Mouse (Mus musculus) kidney, embryonic 14.5 days (tissue): ENCODE results near the gene H3f3a. TPM values are rescaled to one million over a fixed set of nuclear protein-coding genes. Genes with fewer than 3 reads are reported as not detected.

ENCODE experiments used
- ATAC-seq: fragments of 200-750 bp; cut with Nextera tagmentation; 2 replicates; pipeline ENCODE4 v1.8.0; 2017; ENCODE audit warnings: moderate number of reproducible peaks, mild to moderate bottlenecking, moderate TSS enrichment, moderate library complexity; ENCODE audit not compliant: low FRiP score, low TSS enrichment
- H3K27ac ChIP-seq: fragments of 300-500 bp; sonication (generic); 2 replicates; pipeline ENCODE4 v1.5.1; 2014; ENCODE audit warnings: low read depth, mild to moderate bottlenecking, low read length, moderate library complexity, mixed read lengths
- H3K27me3 ChIP-seq: fragments of 300-500 bp; sonication (generic); 2 replicates; pipeline ENCODE4 v1.6.1; 2014; ENCODE audit warnings: mild to moderate bottlenecking, low read length; ENCODE audit not compliant: control insufficient read depth, insufficient read depth
- H3K36me3 ChIP-seq: fragments of 300-500 bp; sonication (generic); 2 replicates; pipeline ENCODE4 v1.6.1; 2014; ENCODE audit warnings: low read length, mixed read lengths; ENCODE audit not compliant: control insufficient read depth, insufficient read depth
- H3K4me1 ChIP-seq: fragments of 300-500 bp; sonication (generic); 2 replicates; pipeline ENCODE4 v1.6.1; 2014; ENCODE audit warnings: low read length, mixed read lengths; ENCODE audit not compliant: control insufficient read depth, insufficient read depth
- H3K4me2 ChIP-seq: fragments of 300-500 bp; sonication (generic); replicated peaks from 2 replicates; pipeline ENCODE4 v1.6.1; 2014; ENCODE audit warnings: low read depth, mild to moderate bottlenecking, low read length
- H3K4me3 ChIP-seq: fragments of 300-500 bp; sonication (generic); 2 replicates; pipeline ENCODE4 v1.5.1; 2014; ENCODE audit warnings: mild to moderate bottlenecking, low read length
- H3K9ac ChIP-seq: fragments of 300-500 bp; sonication (generic); 2 replicates; pipeline ENCODE4 v1.6.1; 2014; ENCODE audit warnings: low read depth, mild to moderate bottlenecking, low read length, moderate library complexity
- H3K9me3 ChIP-seq: fragments of 300-500 bp; sonication (generic); 2 replicates; pipeline ENCODE4 v1.6.1; 2016; ENCODE audit warnings: low read length; ENCODE audit not compliant: control insufficient read depth
- WGBS: fragments of 180-500 bp; shearing (Covaris S2); extraction: QIAGEN DNeasy Blood & Tissue Kit; methylation state at CpG from one replicate; pipeline ENCODE4 v1.1.7; 2014; 5-methylcytosine and 5-hydroxymethylcytosine counted together
- polyA plus RNA-seq: library from polyadenylated mRNA; unstranded; fragments of >200 nt; fragmentation: Nextera tagmentation; extraction: Ambion mirVana; gene quantifications from 2 replicates; pipeline ENCODE4 v1.2.1, GENCODE M21; 2014

Gene H3f3a
- 2,845 and 3,531 TPM in 2 replicates for polyA plus RNA-seq

- Histone ChIP-seq H3K9me3 (no peaks in the 10 kb centered on the region), H3K4me2 (peak within 1 kb of the TSS; percentile 73), H3K4me1 (peaks cover 6% of the 10 kb centered on the region; the same call in 1 of the 2 replicates), H3K4me3 (peak within 1 kb of the TSS; percentile 95), H3K9ac (peak within 1 kb of the TSS; percentile 99), H3K27me3 (no peaks in the 10 kb centered on the region), H3K36me3 (peaks cover 16% of the 10 kb centered on the region), H3K27ac (peak within 1 kb of the TSS; percentile 99)
- ATAC-seq, result peak; percentile 82
- 2% methylated on average over 49 of the region's 69 CpGs for WGBS
These were observed at the start of gene H3f3a for GRCm38 (mm10) chr1:180813885-180814740. Gene H3f3a (minus strand): TSS chr1:180813943.

GRCm38 (mm10) chr1:180860030-180860429 is 46.3 kb upstream of the H3f3a start:
- no peak overlapping the region for H3K9ac ChIP-seq
- no peak overlapping the region for H3K4me3 ChIP-seq
- H3K9me3 ChIP-seq, result no peaks in the 10 kb centered on the region
- ATAC-seq, result no peak
- no peak overlapping the region for H3K27ac ChIP-seq
- H3K4me1 ChIP-seq, result no peaks in the 10 kb centered on the region
- WGBS, result 90% methylated on average over 6 of the region's 6 CpGs
- H3K4me2 ChIP-seq, result no peak overlapping the region
- H3K27me3 ChIP-seq, result no peaks in the 10 kb centered on the region
- peaks cover 90% of the 10 kb centered on the region for H3K36me3 ChIP-seq

- Histone ChIP-seq H3K4me3 (no peak overlapping the region), H3K4me1 (no peaks in the 10 kb centered on the region), H3K4me2 (no peak overlapping the region), H3K9ac (no peak overlapping the region), H3K27me3 (no peaks in the 10 kb centered on the region), H3K27ac (no peak overlapping the region), H3K9me3 (no peaks in the 10 kb centered on the region), H3K36me3 (peaks cover 81% of the 10 kb centered on the region)
- ATAC-seq, result no peak
These were observed 45.0 kb upstream of the H3f3a start for GRCm38 (mm10) chr1:180858763-180859162.

- Histone ChIP-seq H3K27ac (peak within 1 kb of the TSS; percentile 99), H3K36me3 (peaks cover 4% of the 10 kb centered on the region; the same call in 1 of the 2 replicates), H3K4me2 (peak within 1 kb of the TSS; percentile 86), H3K4me1 (peaks cover 30% of the 10 kb centered on the region), H3K27me3 (no peaks in the 10 kb centered on the region), H3K9me3 (no peaks in the 10 kb centered on the region), H3K9ac (peak within 1 kb of the TSS; percentile 87), H3K4me3 (peak within 1 kb of the TSS; percentile 86)
- under 1% methylated on average over 77 of the region's 77 CpGs for WGBS
- ATAC-seq, result peak; percentile 99
These were observed 36.9 kb upstream of the H3f3a start, which contains the start of gene Sde2 for GRCm38 (mm10) chr1:180850316-180851270. Gene Sde2 (plus strand): TSS chr1:180851127.

- H3K4me1 ChIP-seq, result peaks cover 30% of the 10 kb centered on the region
- no peaks in the 10 kb centered on the region for H3K9me3 ChIP-seq
- ATAC-seq, result no peak
- H3K27ac ChIP-seq, result peak overlapping the region; percentile 99
- H3K4me3 ChIP-seq, result peak overlapping the region; percentile 86
- no peaks in the 10 kb centered on the region for H3K27me3 ChIP-seq
- WGBS, result 31% methylated on average over 11 of the region's 11 CpGs
- H3K4me2 ChIP-seq, result peak overlapping the region; percentile 75
- peak overlapping the region; percentile 74 for H3K9ac ChIP-seq
- H3K36me3 ChIP-seq, result no peaks in the 10 kb centered on the region
These were observed 36.1 kb upstream of the H3f3a start for GRCm38 (mm10) chr1:180849701-180850301.

- H3K9me3 ChIP-seq, result no peaks in the 10 kb centered on the region
- no peak for ATAC-seq
- H3K4me2 ChIP-seq, result peak overlapping the region; percentile 56
- peak overlapping the region; percentile 31 for H3K4me3 ChIP-seq
- no peaks in the 10 kb centered on the region for H3K27me3 ChIP-seq
- H3K9ac ChIP-seq, result peak overlapping the region; percentile 44; the same call in 1 of the 2 replicates
- peaks cover 30% of the 10 kb centered on the region for H3K4me1 ChIP-seq
- H3K36me3 ChIP-seq, result no peaks in the 10 kb centered on the region
- H3K27ac ChIP-seq, result peak overlapping the region; percentile 86
- 15% methylated on average over 11 of the region's 11 CpGs for WGBS
These were observed 34.9 kb upstream of the H3f3a start for GRCm38 (mm10) chr1:180848511-180849241.

GRCm38 (mm10) chr1:180848114-180848510 is 34.4 kb upstream of the H3f3a start:
- ATAC-seq, result peak; percentile 36
- H3K27me3 ChIP-seq, result no peaks in the 10 kb centered on the region
- 0% methylated on average over 9 of the region's 9 CpGs for WGBS
- H3K4me2 ChIP-seq, result peak overlapping the region; percentile 56
- H3K36me3 ChIP-seq, result no peaks in the 10 kb centered on the region
- peaks cover 30% of the 10 kb centered on the region for H3K4me1 ChIP-seq
- H3K9ac ChIP-seq, result peak overlapping the region; percentile 44; the same call in 1 of the 2 replicates
- H3K9me3 ChIP-seq, result no peaks in the 10 kb centered on the region
- peak overlapping the region; percentile 86 for H3K27ac ChIP-seq
- peak overlapping the region; percentile 31 for H3K4me3 ChIP-seq
